Mouse (Mus musculus): ENCODE data around the gene Prrxl1.

GRCm38 (mm10) chr14:32598437-32599219 is 579 bp upstream of the Prrxl1 start:
- TF ChIP-seq POLR2A (IDR thresholded peaks at IDR 0.05; ENCODE audit: insufficient read length, low read depth) (no peak), MAX (IDR thresholded peaks at IDR 0.05; ENCODE audit: low read depth) (no peak), E2F4 (IDR thresholded peaks at IDR 0.05; ENCODE audit: insufficient read depth) (no peak), POLR2AphosphoS2 (IDR thresholded peaks at IDR 0.05; ENCODE audit: insufficient read length, low read depth) (no peak), CEBPB (IDR thresholded peaks at IDR 0.05; ENCODE audit: insufficient read depth, poor library complexity, severe bottlenecking) (no peak), MYOD1 (IDR thresholded peaks at IDR 0.05; ENCODE audit: control insufficient read depth in 1 of 3, insufficient read length in 2 of 3, low read depth in 2 of 3) (no peak), TCF12 (IDR thresholded peaks at IDR 0.05; ENCODE audit: insufficient read depth, poor library complexity, severe bottlenecking) (no peak), TCF3 (IDR thresholded peaks at IDR 0.05; ENCODE audit: insufficient read length, low read depth) (no peak)
